Comparison of ENCODE assay signal across 28 mouse cellular contexts in genomic region chr5:134973081-134973480, GRCm38 (mm10). TPM values are rescaled to one million over a fixed set of nuclear protein-coding genes. Genes with fewer than 3 reads are reported as not detected.
DNase-seq lines count a peak whose midpoint lies in the region; ATAC-seq and TF ChIP-seq lines count a peak whose summit lies in the region.
"Had no signal": no experiment of that assay in that cellular context is flagged by ENCODE, and none has a peak within 500 bp of the region (broad histone marks: within the 10 kb centered on the region; RNA-seq: fewer than 3 reads in every experiment).

No protein-coding gene starts in this region.

- no peak for TF ChIP-seq POLR2A in ES-Bruce4 (IDR thresholded peaks at IDR 0.05; ENCODE audit: insufficient read depth, low read length)

- peak overlapping the region; percentile 88 for H3K27ac ChIP-seq in lung, embryonic 16.5 days (ENCODE audit: low read length)
- peak overlapping the region; percentile 77 for H3K27ac ChIP-seq in ES-Bruce4 (ENCODE audit: insufficient read depth, low read length)
- H3K27ac ChIP-seq: embryonic facial prominence, embryonic 12.5 days; embryonic facial prominence, embryonic 15.5 days; forebrain, embryonic 15.5 days; heart, adult 2 months; hindbrain, embryonic 12.5 days; hindbrain, embryonic 15.5 days had no signal

- H3K36me3 ChIP-seq in lung, embryonic 16.5 days (ENCODE audit: control insufficient read depth, insufficient read depth, low read length): no peaks in the 10 kb centered on the region
- no peaks in the 10 kb centered on the region for H3K36me3 ChIP-seq in ES-Bruce4 (ENCODE audit: control insufficient read depth, insufficient read depth, low read length, poor library complexity, severe bottlenecking)
- H3K36me3 ChIP-seq: embryonic facial prominence, embryonic 12.5 days; embryonic facial prominence, embryonic 15.5 days; forebrain, embryonic 15.5 days; G1E; hindbrain, embryonic 12.5 days; hindbrain, embryonic 15.5 days had no signal

- no peak for DNase-seq in lung, postnatal 36 days
- no peak for DNase-seq in right cerebral cortex, postnatal 36 days (ENCODE audit: low spot score in 2 of 2)
- DNase-seq in heart, adult 8-10 months (ENCODE audit: low spot score): no peak
- DNase-seq: adrenal gland, adult 2 months; adrenal gland, postnatal 14 days; cerebellum, adult 11 months; cerebellum, adult 2 months; cerebellum, adult 9-11 months; cerebellum, postnatal 25 days; gastrocnemius, postnatal 25 days; heart, adult 2 months had no signal

- H3K4me2 ChIP-seq in lung, embryonic 16.5 days (ENCODE audit: low read depth, low read length): no peak overlapping the region
- H3K4me2 ChIP-seq: embryonic facial prominence, embryonic 12.5 days; embryonic facial prominence, embryonic 15.5 days; forebrain, embryonic 15.5 days; heart, embryonic 11.5 days; hindbrain, embryonic 12.5 days; hindbrain, embryonic 15.5 days had no signal

- no peaks in the 10 kb centered on the region for H3K9me3 ChIP-seq in lung, embryonic 16.5 days (ENCODE audit: control insufficient read depth, low read length)
- no peaks in the 10 kb centered on the region for H3K9me3 ChIP-seq in ES-Bruce4 (replicated peaks; ENCODE audit: control insufficient read depth, insufficient read depth, low read length, poor library complexity, severe bottlenecking)
- H3K9me3 ChIP-seq: embryonic facial prominence, embryonic 12.5 days; embryonic facial prominence, embryonic 15.5 days; forebrain, embryonic 15.5 days; G1E; hindbrain, embryonic 12.5 days; hindbrain, embryonic 15.5 days had no signal

- no peak overlapping the region for H3K4me3 ChIP-seq in lung, embryonic 16.5 days (ENCODE audit: low read length)
- H3K4me3 ChIP-seq in ES-Bruce4 (ENCODE audit: low read depth, low read length): no peak overlapping the region
- H3K4me3 ChIP-seq: embryonic facial prominence, embryonic 12.5 days; embryonic facial prominence, embryonic 15.5 days; forebrain, embryonic 15.5 days; heart, adult 2 months; hindbrain, embryonic 12.5 days; hindbrain, embryonic 15.5 days had no signal

- no peaks in the 10 kb centered on the region for H3K27me3 ChIP-seq in lung, embryonic 16.5 days (ENCODE audit: control insufficient read depth, insufficient read depth, low read depth, low read length)
- no peaks in the 10 kb centered on the region for H3K27me3 ChIP-seq in ES-Bruce4 (ENCODE audit: control insufficient read depth, insufficient read depth, low read length, poor library complexity, severe bottlenecking)
- H3K27me3 ChIP-seq: embryonic facial prominence, embryonic 12.5 days; embryonic facial prominence, embryonic 15.5 days; forebrain, embryonic 15.5 days; hindbrain, embryonic 15.5 days had no signal

- ATAC-seq in lung, embryonic 16.5 days (ENCODE audit: low read depth): no peak
- peak; percentile 24 for ATAC-seq in granulocyte monocyte progenitor cell, adult 5-6 weeks (replicated peaks; ENCODE audit: poor library complexity, severe bottlenecking)
- ATAC-seq: CD4-positive, CD25-positive, alpha-beta regulatory T cell, adult 4 months; forebrain, embryonic 15.5 days had no signal

- TF ChIP-seq EP300 in ES-Bruce4 (IDR thresholded peaks at IDR 0.05; ENCODE audit: insufficient read depth, low read depth, low read length): no peak

- H3K4me1 ChIP-seq in lung, embryonic 16.5 days (replicated peaks; ENCODE audit: control insufficient read depth, insufficient read depth, low read length): peaks cover 11% of the 10 kb centered on the region
- H3K4me1 ChIP-seq in ES-Bruce4 (ENCODE audit: control insufficient read depth, insufficient read depth, low read length): peaks cover 6% of the 10 kb centered on the region
- H3K4me1 ChIP-seq: embryonic facial prominence, embryonic 12.5 days; embryonic facial prominence, embryonic 15.5 days; forebrain, embryonic 15.5 days; hindbrain, embryonic 12.5 days; hindbrain, embryonic 15.5 days had no signal

- H3K9ac ChIP-seq in lung, embryonic 16.5 days (ENCODE audit: low read length): no peak overlapping the region
- 0 out of 2 replicates have a peak overlapping the region, but pooled peaks have one; percentile 0 for H3K9ac ChIP-seq in ES-Bruce4 (ENCODE audit: low read depth, poor library complexity, severe bottlenecking)
- H3K9ac ChIP-seq: embryonic facial prominence, embryonic 12.5 days; embryonic facial prominence, embryonic 15.5 days; forebrain, embryonic 15.5 days; hindbrain, embryonic 12.5 days; hindbrain, embryonic 15.5 days had no signal

- TF ChIP-seq CTCF in ES-Bruce4 (IDR thresholded peaks at IDR 0.05; ENCODE audit: low read depth, low read length): no peak

RNA-seq across cellular contexts. Expression of gene Cldn3, which starts 12.9 kb away (rescaled TPM):
- 328 and 355 TPM in 2 replicates for polyA plus RNA-seq in lung, embryonic 16.5 days (2015; fragmentation: Nextera tagmentation; extraction: Ambion mirVana)
- polyA plus RNA-seq in ES-Bruce4 (2011; ENCODE audit: insufficient read depth, insufficient read length, low read depth, missing spikeins): 22.4 and 26.3 TPM in 2 replicates
- total RNA-seq in granulocyte monocyte progenitor cell, adult 5-6 weeks (2014; fragmentation: Nextera tagmentation): not detected in 2 replicates
- total RNA-seq in granulocyte monocyte progenitor cell, adult 5-6 weeks (2017): not detected in 2 replicates
- total RNA-seq in heart, adult 8-10 months (2022): under 1 TPM in 1 of 4 experiments, not detected in 3; 0.28 TPM
- total RNA-seq: common myeloid progenitor, adult 5-6 weeks; G1E; gastrocnemius, adult 8-10 months; heart, postnatal 25 days; hematopoietic stem cell, adult 5-6 weeks had no signal
- polyA plus RNA-seq: C2C12; CD4-positive, CD25-positive, alpha-beta regulatory T cell, adult 4 months had no signal

RNA-seq across cellular contexts. Expression of gene Cldn4, which starts 26.3 kb away (rescaled TPM):
- polyA plus RNA-seq in lung, embryonic 16.5 days (2015; fragmentation: Nextera tagmentation; extraction: Ambion mirVana): 33.0 and 33.1 TPM in 2 replicates
- polyA plus RNA-seq in ES-Bruce4 (2011; ENCODE audit: insufficient read depth, insufficient read length, low read depth, missing spikeins): 259 and 279 TPM in 2 replicates
- total RNA-seq in granulocyte monocyte progenitor cell, adult 5-6 weeks (2014; fragmentation: Nextera tagmentation): not detected in 2 replicates
- not detected in 2 replicates for total RNA-seq in granulocyte monocyte progenitor cell, adult 5-6 weeks (2017)
- total RNA-seq in heart, adult 8-10 months (2022): not detected
- total RNA-seq: adrenal gland, adult 2 months; adrenal gland, postnatal 14 days; common myeloid progenitor, adult 5-6 weeks; gastrocnemius, adult 8-10 months; gastrocnemius, postnatal 25 days; heart, adult 2 months; heart, postnatal 25 days; hematopoietic stem cell, adult 5-6 weeks had no signal
- polyA plus RNA-seq: adrenal gland, adult 2 months; forebrain, embryonic 15.5 days; G1E; heart, postnatal 0 days had no signal

RNA-seq across cellular contexts. Expression of gene Abhd11, which starts 35.9 kb away (rescaled TPM):
- 73.3 and 73.4 TPM in 2 replicates for polyA plus RNA-seq in lung, embryonic 16.5 days (2015; fragmentation: Nextera tagmentation; extraction: Ambion mirVana)
- 45.8 and 48.4 TPM in 2 replicates for polyA plus RNA-seq in ES-Bruce4 (2011; ENCODE audit: insufficient read depth, insufficient read length, low read depth, missing spikeins)
- total RNA-seq in granulocyte monocyte progenitor cell, adult 5-6 weeks (2014; fragmentation: Nextera tagmentation): 102 and 115 TPM in 2 replicates
- 56.8 and 75.0 TPM in 2 replicates for total RNA-seq in granulocyte monocyte progenitor cell, adult 5-6 weeks (2017)
- 10 to 100 TPM; 67.0 to 71.0 (median 70.2) TPM for total RNA-seq in heart, adult 8-10 months (2022)

RNA-seq across cellular contexts. Expression of gene Mettl27, which starts 40.9 kb away (rescaled TPM):
- 30.6 and 33.5 TPM in 2 replicates for polyA plus RNA-seq in lung, embryonic 16.5 days (2015; fragmentation: Nextera tagmentation; extraction: Ambion mirVana)
- polyA plus RNA-seq in ES-Bruce4 (2011; ENCODE audit: insufficient read depth, insufficient read length, low read depth, missing spikeins): 36.3 and 37.5 TPM in 2 replicates
- total RNA-seq in granulocyte monocyte progenitor cell, adult 5-6 weeks (2014; fragmentation: Nextera tagmentation): 1.7 and 3.9 TPM in 2 replicates
- 1.2 and 2.2 TPM in 2 replicates for total RNA-seq in granulocyte monocyte progenitor cell, adult 5-6 weeks (2017)
- total RNA-seq in heart, adult 8-10 months (2022): 10 to 100 TPM in 1 of 4 experiments, 1 to 10 TPM in 3; 6.3 to 11.9 (median 7.9) TPM

RNA-seq across cellular contexts. Expression of gene Stx1a, which starts 50.2 kb away (rescaled TPM):
- 11.8 and 12.4 TPM in 2 replicates for polyA plus RNA-seq in lung, embryonic 16.5 days (2015; fragmentation: Nextera tagmentation; extraction: Ambion mirVana)
- polyA plus RNA-seq in ES-Bruce4 (2011; ENCODE audit: insufficient read depth, insufficient read length, low read depth, missing spikeins): 9.3 and 10.5 TPM in 2 replicates
- 1.2 and 3.6 TPM in 2 replicates for total RNA-seq in granulocyte monocyte progenitor cell, adult 5-6 weeks (2014; fragmentation: Nextera tagmentation)
- total RNA-seq in granulocyte monocyte progenitor cell, adult 5-6 weeks (2017): not detected in 2 replicates
- total RNA-seq in heart, adult 8-10 months (2022): 1 to 10 TPM in 3 of 4 experiments, under 1 TPM in 1; 0.88 to 2.4 (median 1.2) TPM
- total RNA-seq: hematopoietic stem cell, adult 5-6 weeks had no signal
